12 mouse cellular contexts compared by ENCODE assay signal in genomic region chr5:139128476-139129065, GRCm38 (mm10). TPM values are rescaled to one million over a fixed set of nuclear protein-coding genes. Genes with fewer than 3 reads are reported as not detected.
DNase-seq lines count a peak whose midpoint lies in the region; ATAC-seq and TF ChIP-seq lines count a peak whose summit lies in the region.
"Had no signal": no experiment of that assay in that cellular context is flagged by ENCODE, and none has a peak within 500 bp of the region (broad histone marks: within the 10 kb centered on the region; RNA-seq: fewer than 3 reads in every experiment).

No protein-coding gene starts in this region.

- no peaks in the 10 kb centered on the region for H3K36me3 ChIP-seq in kidney, postnatal 0 days (ENCODE audit: insufficient read depth, low read length)
- peaks cover 13% of the 10 kb centered on the region; the same call in 1 of the 2 replicates for H3K36me3 ChIP-seq in embryonic facial prominence, embryonic 14.5 days (ENCODE audit: control insufficient read depth, insufficient read depth, low read length)
- no peaks in the 10 kb centered on the region for H3K36me3 ChIP-seq in hindbrain, postnatal 0 days (ENCODE audit: insufficient read depth, low read length)
- peaks cover 16% of the 10 kb centered on the region for H3K36me3 ChIP-seq in midbrain, embryonic 16.5 days (ENCODE audit: control insufficient read depth, insufficient read depth, low read length)

- no peak overlapping the region for H3K9ac ChIP-seq in kidney, postnatal 0 days (ENCODE audit: low read depth, low read length)
- H3K9ac ChIP-seq in embryonic facial prominence, embryonic 14.5 days (ENCODE audit: low read depth, low read length): peak overlapping the region; percentile 75
- H3K9ac ChIP-seq in hindbrain, postnatal 0 days (replicated peaks; ENCODE audit: low read length): peak overlapping the region; percentile 75
- peak overlapping the region; percentile 86 for H3K9ac ChIP-seq in midbrain, embryonic 16.5 days (ENCODE audit: low read depth, low read length)

- H3K4me2 ChIP-seq in kidney, postnatal 0 days (ENCODE audit: low read length): peak overlapping the region; percentile 93
- H3K4me2 ChIP-seq in embryonic facial prominence, embryonic 14.5 days (ENCODE audit: low read depth, low read length): peak overlapping the region; percentile 77
- peak overlapping the region; percentile 83 for H3K4me2 ChIP-seq in hindbrain, postnatal 0 days (ENCODE audit: low read depth, low read length)
- H3K4me2 ChIP-seq in midbrain, embryonic 16.5 days (ENCODE audit: low read length): peak overlapping the region; percentile 73

- no peaks in the 10 kb centered on the region for H3K27me3 ChIP-seq in kidney, postnatal 0 days (ENCODE audit: insufficient read depth, low read length)
- peaks cover 7% of the 10 kb centered on the region for H3K27me3 ChIP-seq in embryonic facial prominence, embryonic 14.5 days (replicated peaks; ENCODE audit: control insufficient read depth, insufficient read depth, low read length)
- H3K27me3 ChIP-seq in hindbrain, postnatal 0 days (ENCODE audit: insufficient read depth, low read length): no peaks in the 10 kb centered on the region
- H3K27me3 ChIP-seq in midbrain, embryonic 16.5 days (ENCODE audit: control insufficient read depth, insufficient read depth, low read depth, low read length): no peaks in the 10 kb centered on the region; the same call in 1 of the 2 replicates

- no peaks in the 10 kb centered on the region for H3K9me3 ChIP-seq in kidney, postnatal 0 days (replicated peaks; ENCODE audit: low read length)
- H3K9me3 ChIP-seq in embryonic facial prominence, embryonic 14.5 days (ENCODE audit: control insufficient read depth, low read length): no peaks in the 10 kb centered on the region
- no peaks in the 10 kb centered on the region for H3K9me3 ChIP-seq in hindbrain, postnatal 0 days (ENCODE audit: low read length)
- H3K9me3 ChIP-seq in midbrain, embryonic 16.5 days (replicated peaks; ENCODE audit: control insufficient read depth, low read length, poor library complexity, severe bottlenecking): no peaks in the 10 kb centered on the region

- peak overlapping the region; percentile 54 for H3K4me3 ChIP-seq in kidney, postnatal 0 days (replicated peaks; ENCODE audit: low read depth, low read length)
- peak overlapping the region; percentile 56 for H3K4me3 ChIP-seq in embryonic facial prominence, embryonic 14.5 days (ENCODE audit: low read depth, low read length)
- peak overlapping the region; percentile 57 for H3K4me3 ChIP-seq in hindbrain, postnatal 0 days (ENCODE audit: low read length)
- peak overlapping the region; percentile 62 for H3K4me3 ChIP-seq in midbrain, embryonic 16.5 days (ENCODE audit: low read depth, low read length)

- H3K27ac ChIP-seq in kidney, postnatal 0 days: no peak overlapping the region
- no peak overlapping the region for H3K27ac ChIP-seq in embryonic facial prominence, embryonic 14.5 days (replicated peaks; ENCODE audit: low read depth, low read length)
- peak overlapping the region; percentile 84; the same call in 1 of the 2 replicates for H3K27ac ChIP-seq in hindbrain, postnatal 0 days
- peak overlapping the region; percentile 91 for H3K27ac ChIP-seq in midbrain, embryonic 16.5 days (ENCODE audit: low read length)

- 33% methylated on average over 12 of the region's 12 CpGs for WGBS in kidney, postnatal 0 days
- 29% methylated on average over 12 of the region's 12 CpGs for WGBS in embryonic facial prominence, embryonic 14.5 days
- 33% methylated on average over 12 of the region's 12 CpGs for WGBS in hindbrain, postnatal 0 days
- WGBS in midbrain, embryonic 16.5 days: 31% methylated on average over 12 of the region's 12 CpGs

- H3K4me1 ChIP-seq in kidney, postnatal 0 days (replicated peaks; ENCODE audit: insufficient read depth, low read length): peaks cover 3% of the 10 kb centered on the region; the same call in 1 of the 2 replicates
- peaks cover 8% of the 10 kb centered on the region; the same call in 1 of the 2 replicates for H3K4me1 ChIP-seq in embryonic facial prominence, embryonic 14.5 days (ENCODE audit: control insufficient read depth, insufficient read depth, low read length)
- 0 out of 2 replicates have a peak, but pooled peaks cover 4% of the 10 kb centered on the region for H3K4me1 ChIP-seq in hindbrain, postnatal 0 days (ENCODE audit: insufficient read depth, low read length)
- H3K4me1 ChIP-seq in midbrain, embryonic 16.5 days (ENCODE audit: control insufficient read depth, insufficient read depth, low read length): peaks cover 18% of the 10 kb centered on the region

- peak; percentile 29 for DNase-seq in kidney, postnatal 0 days (ENCODE audit: low spot score)
- no peak for DNase-seq in kidney, postnatal 36 days
- no peak for DNase-seq in embryonic facial prominence, embryonic 14.5 days (ENCODE audit: low spot score)
- peak; percentile 33 for DNase-seq in hindbrain, postnatal 0 days (ENCODE audit: low spot score)
- DNase-seq in left cerebral cortex, adult 9 months (ENCODE audit: low spot score in 2 of 2): no peak
- no peak for DNase-seq in T-cell, adult 2 months (ENCODE audit: low spot score)
- no peak for DNase-seq in adipocyte (ENCODE audit: low spot score)
- DNase-seq: cerebellum, adult 8-10 months; thymus, adult 2 months had no signal

- no peak for ATAC-seq in kidney, postnatal 0 days (replicated peaks; ENCODE audit: low FRiP score, low read depth)
- ATAC-seq in embryonic facial prominence, embryonic 14.5 days (ENCODE audit: low read depth): no peak
- ATAC-seq in hindbrain, postnatal 0 days: no peak
- no peak for ATAC-seq in midbrain, embryonic 16.5 days

- no peak for TF ChIP-seq CTCF in kidney, postnatal 0 days (IDR thresholded peaks at IDR 0.05; ENCODE audit: low read depth)
- TF ChIP-seq CTCF in hindbrain, postnatal 0 days (IDR thresholded peaks at IDR 0.05; ENCODE audit: low read depth): no peak

RNA-seq across cellular contexts. Expression of gene Prkar1b, which starts 21.2 kb away (rescaled TPM):
- 19.3 and 21.8 TPM in 2 replicates for polyA plus RNA-seq in kidney, postnatal 0 days (2015; fragmentation: Nextera tagmentation; extraction: Ambion mirVana)
- polyA plus RNA-seq in embryonic facial prominence, embryonic 14.5 days (2014; fragmentation: Nextera tagmentation; extraction: Ambion mirVana): 22.8 and 26.1 TPM in 2 replicates
- total RNA-seq in hindbrain, postnatal 0 days (2014; rRNA removed): 264 and 274 TPM in 2 replicates
- 297 and 322 TPM in 2 replicates for polyA plus RNA-seq in hindbrain, postnatal 0 days (2015; fragmentation: Nextera tagmentation; extraction: Ambion mirVana)
- 327 and 368 TPM in 2 replicates for polyA plus RNA-seq in midbrain, embryonic 16.5 days (2015; fragmentation: Nextera tagmentation; extraction: Ambion mirVana)
- total RNA-seq: hematopoietic stem cell, adult 5-6 weeks; megakaryocyte-erythroid progenitor cell, adult 5-6 weeks had no signal

RNA-seq across cellular contexts. Expression of gene Dnaaf5, which starts 21.5 kb away (rescaled TPM):
- polyA plus RNA-seq in kidney, postnatal 0 days (2015; fragmentation: Nextera tagmentation; extraction: Ambion mirVana): 4.7 and 5.3 TPM in 2 replicates
- polyA plus RNA-seq in embryonic facial prominence, embryonic 14.5 days (2014; fragmentation: Nextera tagmentation; extraction: Ambion mirVana): 5.2 and 5.8 TPM in 2 replicates
- 12.8 and 16.3 TPM in 2 replicates for total RNA-seq in hindbrain, postnatal 0 days (2014; rRNA removed)
- polyA plus RNA-seq in hindbrain, postnatal 0 days (2015; fragmentation: Nextera tagmentation; extraction: Ambion mirVana): 1.8 and 2.2 TPM in 2 replicates
- polyA plus RNA-seq in midbrain, embryonic 16.5 days (2015; fragmentation: Nextera tagmentation; extraction: Ambion mirVana): 3.2 and 3.5 TPM in 2 replicates

Comparison
In these comparisons a context has a peak if more than half of its experiments do, and no peak if none do; other contexts are left out.
1. DNase-seq: peak in kidney, postnatal 0 days (single experiment) and hindbrain, postnatal 0 days (single experiment); none in kidney, postnatal 36 days (0 of 2), embryonic facial prominence, embryonic 14.5 days (single experiment), left cerebral cortex, adult 9 months (0 of 2), T-cell, adult 2 months (single experiment) and adipocyte (single experiment).
2. H3K27ac ChIP-seq: peak in hindbrain, postnatal 0 days (single experiment) and midbrain, embryonic 16.5 days (single experiment); none in kidney, postnatal 0 days (single experiment) and embryonic facial prominence, embryonic 14.5 days (single experiment).
3. RNA of gene Prkar1b, which starts 21.2 kb away (polyA plus RNA-seq): 327 to 368 TPM in midbrain, embryonic 16.5 days and 297 to 322 TPM in hindbrain, postnatal 0 days; 22.8 to 26.1 TPM in embryonic facial prominence, embryonic 14.5 days and 19.3 to 21.8 TPM in kidney, postnatal 0 days; every median in the first group is over 10 times any median in the second.
4. Peak in every context shown above with its lines, with median percentiles within 50 percentile points of each other: H3K4me2 ChIP-seq and H3K4me3 ChIP-seq.